Mouse (Mus musculus): Measurements from ENCODE around the gene Mfap2. TPM values are rescaled to one million over a fixed set of nuclear protein-coding genes. Genes with fewer than 3 reads are reported as not detected.

Mfap2 gene
- polyA plus RNA-seq, 1 experiment from 2014 or later, result 247 TPM

DNA sequence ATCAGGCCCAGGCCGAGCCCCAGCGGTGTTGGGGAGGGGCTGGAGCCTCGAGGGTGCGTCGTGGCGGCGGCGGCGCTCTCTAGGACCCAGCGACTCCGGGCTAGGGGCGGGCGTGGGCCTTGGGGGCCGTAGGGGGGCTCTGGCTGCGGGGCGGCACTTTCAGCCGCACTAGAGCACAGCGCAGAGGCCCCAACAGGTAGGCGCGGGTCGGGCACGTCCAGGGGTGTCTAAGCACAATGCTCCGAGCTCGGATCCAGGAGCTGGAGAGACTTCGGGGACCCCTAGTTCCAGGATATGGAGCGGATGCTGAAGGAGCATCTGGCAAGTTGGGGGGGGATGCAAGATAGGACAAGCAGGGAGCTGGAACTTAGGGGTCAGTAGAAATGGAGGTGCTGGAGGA lies 308 bp downstream of the Mfap2 start:
- H3K27me3 ChIP-seq (ENCODE audit: control insufficient read depth, insufficient read depth, low read length), result no peaks in the 10 kb centered on the region
- H3K27ac ChIP-seq (replicated peaks), result peak overlapping the region; percentile 78
- DNase-seq (ENCODE audit: low spot score), result peak; percentile 56
- H3K36me3 ChIP-seq (ENCODE audit: control insufficient read depth, insufficient read depth, low read length), result peaks cover 10% of the 10 kb centered on the region
- under 1% methylated on average over 26 of the region's 26 CpGs for WGBS
- peak overlapping the region; percentile 61 for H3K4me2 ChIP-seq (replicated peaks; ENCODE audit: low read depth)
- H3K9ac ChIP-seq (ENCODE audit: low read length), result peak overlapping the region; percentile 77
- peak overlapping the region; percentile 61 for H3K4me3 ChIP-seq (ENCODE audit: low read depth, low read length)
- 0 out of 2 replicates have a peak, but pooled peaks cover 2% of the 10 kb centered on the region for H3K4me1 ChIP-seq (replicated peaks; ENCODE audit: control insufficient read depth, insufficient read depth)
- no peaks in the 10 kb centered on the region for H3K9me3 ChIP-seq (ENCODE audit: control insufficient read depth, low read length)
- peak; percentile 49; the same call in 1 of the 2 replicates for ATAC-seq (ENCODE audit: low FRiP score, low TSS enrichment)
- TF ChIP-seq CTCF (IDR thresholded peaks at IDR 0.05; ENCODE audit: low read depth) (peak; percentile 8; the same call in 1 of the 2 replicates), EP300 (optimal IDR thresholded peaks at IDR 0.05) (no peak)

DNA sequence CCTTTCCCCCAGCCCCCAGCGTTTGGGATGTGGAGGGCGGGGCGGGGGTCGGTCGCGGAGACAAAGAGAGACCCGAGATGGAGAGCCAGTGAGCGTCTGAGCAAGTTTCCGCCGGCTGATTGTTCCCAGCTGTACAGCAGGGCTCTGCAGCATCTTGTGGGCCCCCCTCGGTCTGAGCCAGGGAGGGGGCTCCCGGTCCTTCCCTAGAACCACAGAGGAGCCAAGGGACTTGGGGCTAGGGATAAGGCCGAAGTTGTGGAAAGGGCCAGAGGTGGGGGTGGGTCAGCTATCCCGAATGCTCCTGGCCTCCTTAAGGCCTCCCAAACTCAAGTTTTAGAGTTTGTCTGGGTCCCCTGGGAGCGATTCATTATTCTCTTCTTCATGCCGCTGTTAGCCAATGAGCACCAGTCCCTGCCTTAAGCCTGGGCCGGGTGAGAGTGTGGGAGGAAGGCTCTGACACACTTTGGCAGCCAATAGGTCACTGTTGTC lies 767 bp downstream of the Mfap2 start:
- H3K9me3 ChIP-seq (ENCODE audit: control insufficient read depth, low read length), result no peaks in the 10 kb centered on the region
- no peaks in the 10 kb centered on the region for H3K27me3 ChIP-seq (ENCODE audit: control insufficient read depth, insufficient read depth, low read length)
- H3K4me3 ChIP-seq (ENCODE audit: low read depth, low read length), result peak overlapping the region; percentile 61
- 0 out of 2 replicates have a peak, but pooled peaks cover 2% of the 10 kb centered on the region for H3K4me1 ChIP-seq (replicated peaks; ENCODE audit: control insufficient read depth, insufficient read depth)
- peaks cover 10% of the 10 kb centered on the region for H3K36me3 ChIP-seq (ENCODE audit: control insufficient read depth, insufficient read depth, low read length)
- peak overlapping the region; percentile 77 for H3K9ac ChIP-seq (ENCODE audit: low read length)
- 4% methylated on average over 17 of the region's 17 CpGs for WGBS
- TF ChIP-seq EP300 (optimal IDR thresholded peaks at IDR 0.05) (no peak), CTCF (IDR thresholded peaks at IDR 0.05; ENCODE audit: low read depth) (no peak)
- H3K4me2 ChIP-seq (replicated peaks; ENCODE audit: low read depth), result peak overlapping the region; percentile 61
- no peak; the same call in 1 of the 2 replicates for ATAC-seq (ENCODE audit: low FRiP score, low TSS enrichment)
- DNase-seq (ENCODE audit: low spot score), result no peak
- peak overlapping the region; percentile 78 for H3K27ac ChIP-seq (replicated peaks)

DNA sequence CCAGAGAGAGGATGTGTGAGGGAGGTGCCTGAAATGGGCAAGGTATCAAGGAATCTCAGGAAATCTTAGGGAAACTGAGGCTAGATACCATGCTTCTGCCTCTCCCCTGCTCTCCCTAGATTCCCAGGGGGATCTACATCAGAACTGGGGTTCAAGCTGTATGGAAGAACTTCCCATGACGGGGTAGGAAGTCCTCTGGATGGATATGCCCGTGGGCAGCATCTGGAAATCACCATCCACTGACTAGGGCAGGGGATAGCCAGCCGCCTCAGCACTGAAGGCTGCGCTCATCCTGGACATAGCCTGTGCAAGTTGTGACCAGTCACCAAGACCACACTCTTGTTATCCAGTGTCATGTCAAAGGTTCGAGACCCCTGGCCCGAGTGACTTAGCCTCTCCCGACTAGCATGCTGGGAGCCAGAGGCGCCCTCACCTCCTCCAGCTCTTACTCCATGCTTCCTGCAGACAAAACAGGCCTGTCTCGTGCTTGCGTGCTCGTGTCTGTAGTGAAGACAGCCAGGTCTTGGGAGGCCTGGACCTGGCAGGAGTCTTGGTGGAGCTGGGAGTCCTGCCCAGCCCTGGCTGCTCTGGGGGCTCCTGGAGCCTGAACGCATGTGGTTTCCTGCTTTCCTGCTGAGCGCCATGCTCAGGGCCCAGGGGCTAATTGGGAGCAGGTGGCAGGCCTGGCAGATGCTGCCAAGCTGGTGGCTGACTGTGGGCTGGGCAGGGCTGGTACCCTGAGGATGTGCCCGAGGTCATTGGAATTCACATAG lies 1.5 kb downstream of the Mfap2 start:
- Histone ChIP-seq H3K27me3 (ENCODE audit: control insufficient read depth, insufficient read depth, low read length) (no peaks in the 10 kb centered on the region), H3K4me2 (replicated peaks; ENCODE audit: low read depth) (peak overlapping the region; percentile 61), H3K4me1 (replicated peaks; ENCODE audit: control insufficient read depth, insufficient read depth) (0 out of 2 replicates have a peak, but pooled peaks cover 2% of the 10 kb centered on the region), H3K4me3 (ENCODE audit: low read depth, low read length) (peak overlapping the region; percentile 61), H3K9me3 (ENCODE audit: control insufficient read depth, low read length) (no peaks in the 10 kb centered on the region), H3K36me3 (ENCODE audit: control insufficient read depth, insufficient read depth, low read length) (peaks cover 5% of the 10 kb centered on the region), H3K9ac (ENCODE audit: low read length) (peak overlapping the region; percentile 77), H3K27ac (replicated peaks) (peak overlapping the region; percentile 61)
- TF ChIP-seq CTCF (IDR thresholded peaks at IDR 0.05; ENCODE audit: low read depth) (no peak), EP300 (optimal IDR thresholded peaks at IDR 0.05) (no peak)
- DNase-seq (ENCODE audit: low spot score) (no peak), ATAC-seq (ENCODE audit: low FRiP score, low TSS enrichment) (0 out of 2 replicates have a peak, but pooled peaks have one; percentile 4)
- WGBS, result 43% methylated on average over 14 of the region's 14 CpGs

DNA sequence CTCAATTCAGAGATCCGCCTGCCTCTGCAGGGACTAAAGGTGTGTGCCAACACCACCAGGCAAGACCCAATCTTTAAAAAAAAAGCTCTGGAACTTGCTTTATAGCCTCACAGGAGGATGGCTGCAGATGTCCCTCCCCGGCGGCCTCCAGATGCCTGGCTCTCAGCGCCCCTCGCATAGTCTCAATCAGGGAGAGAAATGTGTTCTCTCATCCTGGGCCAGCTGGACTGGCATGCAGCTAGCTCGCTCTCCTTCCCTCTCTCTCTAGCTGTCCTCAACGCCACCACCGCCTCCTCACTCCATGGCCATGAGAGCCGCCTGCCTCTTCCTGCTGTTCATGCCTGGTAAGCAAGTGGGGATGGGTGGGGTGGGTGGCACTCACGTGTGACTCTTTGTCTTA lies 2.3 kb downstream of the Mfap2 start:
- ATAC-seq (ENCODE audit: low FRiP score, low TSS enrichment) (no peak), DNase-seq (ENCODE audit: low spot score) (no peak)
- H3K9me3 ChIP-seq (ENCODE audit: control insufficient read depth, low read length), result no peaks in the 10 kb centered on the region
- peaks cover 2% of the 10 kb centered on the region; the same call in 1 of the 2 replicates for H3K36me3 ChIP-seq (ENCODE audit: control insufficient read depth, insufficient read depth, low read length)
- 0 out of 2 replicates have a peak, but pooled peaks cover 2% of the 10 kb centered on the region for H3K4me1 ChIP-seq (replicated peaks; ENCODE audit: control insufficient read depth, insufficient read depth)
- WGBS, result 73% methylated on average over 10 of the region's 10 CpGs
- H3K27me3 ChIP-seq (ENCODE audit: control insufficient read depth, insufficient read depth, low read length), result no peaks in the 10 kb centered on the region
- no peak overlapping the region for H3K9ac ChIP-seq (ENCODE audit: low read length)
- TF ChIP-seq CTCF (IDR thresholded peaks at IDR 0.05; ENCODE audit: low read depth) (no peak), EP300 (optimal IDR thresholded peaks at IDR 0.05) (no peak)
- no peak overlapping the region for H3K4me3 ChIP-seq (ENCODE audit: low read depth, low read length)
- H3K27ac ChIP-seq (replicated peaks), result no peak overlapping the region
- H3K4me2 ChIP-seq (replicated peaks; ENCODE audit: low read depth), result peak overlapping the region; percentile 61; the same call in 1 of the 2 replicates

DNA sequence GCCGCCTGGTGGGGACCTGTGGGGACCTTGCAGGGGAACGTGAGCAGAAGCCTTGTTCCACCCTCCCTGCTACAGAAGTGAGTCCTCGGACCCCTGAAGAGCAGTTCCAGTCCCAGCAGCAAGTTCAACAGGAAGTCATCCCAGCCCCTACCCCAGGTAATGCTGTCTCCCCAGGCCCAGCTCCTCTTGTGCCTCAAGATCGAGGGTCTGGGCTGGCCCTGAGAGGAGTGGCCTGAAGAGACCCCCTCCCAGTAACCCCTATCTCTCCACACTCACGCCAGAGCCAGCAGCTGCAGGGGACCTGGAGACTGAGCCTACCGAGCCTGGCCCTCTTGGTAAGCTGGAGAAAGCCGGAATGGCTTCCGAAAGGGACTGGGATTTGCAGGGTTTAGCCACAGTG lies 3.9 kb downstream of the Mfap2 start:
- Histone ChIP-seq H3K9me3 (ENCODE audit: control insufficient read depth, low read length) (no peaks in the 10 kb centered on the region), H3K4me3 (ENCODE audit: low read depth, low read length) (no peak overlapping the region), H3K27me3 (ENCODE audit: control insufficient read depth, insufficient read depth, low read length) (no peaks in the 10 kb centered on the region), H3K4me1 (replicated peaks; ENCODE audit: control insufficient read depth, insufficient read depth) (0 out of 2 replicates have a peak, but pooled peaks cover 2% of the 10 kb centered on the region), H3K9ac (ENCODE audit: low read length) (no peak overlapping the region), H3K36me3 (ENCODE audit: control insufficient read depth, insufficient read depth, low read length) (peaks cover 2% of the 10 kb centered on the region; the same call in 1 of the 2 replicates), H3K4me2 (replicated peaks; ENCODE audit: low read depth) (no peak overlapping the region), H3K27ac (replicated peaks) (no peak overlapping the region)
- no peak for ATAC-seq (ENCODE audit: low FRiP score, low TSS enrichment)
- TF ChIP-seq EP300 (optimal IDR thresholded peaks at IDR 0.05) (no peak), CTCF (IDR thresholded peaks at IDR 0.05; ENCODE audit: low read depth) (no peak)
- no peak for DNase-seq (ENCODE audit: low spot score)
- WGBS, result 67% methylated on average over 8 of the region's 8 CpGs

DNA sequence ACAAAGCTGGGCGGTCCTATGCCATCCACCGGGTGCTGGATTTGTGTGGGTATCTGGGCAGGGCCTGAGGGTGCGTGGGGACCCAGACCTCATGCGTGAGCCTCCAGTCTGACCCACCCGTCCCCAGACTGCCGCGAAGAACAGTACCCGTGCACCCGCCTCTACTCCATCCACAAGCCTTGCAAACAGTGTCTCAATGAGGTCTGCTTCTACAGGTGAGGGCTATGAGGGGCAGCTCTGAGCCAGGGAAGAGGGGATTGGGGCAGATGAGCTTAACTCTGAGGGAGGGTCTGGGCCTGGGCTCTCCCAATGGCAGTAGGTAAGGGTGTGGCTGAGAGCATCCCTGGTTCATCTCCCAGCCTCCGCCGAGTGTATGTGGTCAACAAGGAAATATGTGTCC lies 4.6 kb downstream of the Mfap2 start:
- TF ChIP-seq CTCF (IDR thresholded peaks at IDR 0.05; ENCODE audit: low read depth), result no peak
- DNase-seq (ENCODE audit: low spot score) (no peak), ATAC-seq (ENCODE audit: low FRiP score, low TSS enrichment) (no peak)
- Histone ChIP-seq H3K36me3 (ENCODE audit: control insufficient read depth, insufficient read depth, low read length) (peaks cover 2% of the 10 kb centered on the region; the same call in 1 of the 2 replicates), H3K27me3 (ENCODE audit: control insufficient read depth, insufficient read depth, low read length) (no peaks in the 10 kb centered on the region), H3K4me1 (replicated peaks; ENCODE audit: control insufficient read depth, insufficient read depth) (0 out of 2 replicates have a peak, but pooled peaks cover 2% of the 10 kb centered on the region), H3K9ac (ENCODE audit: low read length) (no peak overlapping the region), H3K4me2 (replicated peaks; ENCODE audit: low read depth) (no peak overlapping the region), H3K4me3 (ENCODE audit: low read depth, low read length) (no peak overlapping the region), H3K9me3 (ENCODE audit: control insufficient read depth, low read length) (no peaks in the 10 kb centered on the region), H3K27ac (replicated peaks) (no peak overlapping the region)
- WGBS, result 85% methylated on average over 11 of the region's 11 CpGs

Measured in stomach, postnatal 0 days (tissue).